Mouse (Mus musculus) hindbrain, embryonic 16.5 days (tissue): ENCODE measurements around the gene Bahcc1. TPM values are rescaled to one million over a fixed set of nuclear protein-coding genes. Genes with fewer than 3 reads are reported as not detected.
A peak's percentile ranks its signal among the peaks of the same experiment; 100 is the strongest.

Experiments used
- ATAC-seq: fragments of 200-750 bp; cut with Nextera tagmentation; 2 replicates; pipeline ENCODE4 v1.8.0; 2017; ENCODE audit warnings: moderate TSS enrichment, moderate library complexity
- H3K27ac ChIP-seq: fragments of 300-500 bp; sonication (generic); 2 replicates; pipeline ENCODE4 v1.5.1; 2014; ENCODE audit warnings: low read depth, mild to moderate bottlenecking, control low read depth, low read length, moderate library complexity
- H3K27me3 ChIP-seq: fragments of 300-500 bp; sonication (generic); replicated peaks from 2 replicates; pipeline ENCODE4 v1.6.1; 2014; ENCODE audit warnings: low read length; ENCODE audit not compliant: control insufficient read depth, insufficient read depth
- H3K36me3 ChIP-seq: fragments of 300-500 bp; sonication (generic); 2 replicates; pipeline ENCODE4 v1.6.1; 2014; ENCODE audit warnings: mild to moderate bottlenecking, low read length, moderate library complexity, mixed read lengths; ENCODE audit not compliant: control insufficient read depth, insufficient read depth
- H3K4me1 ChIP-seq: fragments of 300-500 bp; sonication (generic); 2 replicates; pipeline ENCODE4 v1.6.1; 2014; ENCODE audit warnings: low read depth, low read length; ENCODE audit not compliant: control insufficient read depth, insufficient read depth
- H3K4me2 ChIP-seq: fragments of 300-500 bp; sonication (generic); 2 replicates; pipeline ENCODE4 v1.6.1; 2014; ENCODE audit warnings: mild to moderate bottlenecking, low read length, control low read depth, moderate library complexity
- H3K4me3 ChIP-seq: fragments of 300-500 bp; sonication (generic); 2 replicates; pipeline ENCODE4 v1.5.1; 2014; ENCODE audit warnings: mild to moderate bottlenecking, low read length, control low read depth, moderate library complexity
- H3K9ac ChIP-seq: fragments of 300-500 bp; sonication (generic); 2 replicates; pipeline ENCODE4 v1.6.1; 2014; ENCODE audit warnings: low read depth, mild to moderate bottlenecking, control low read depth, low read length, moderate library complexity
- H3K9me3 ChIP-seq: fragments of 300-500 bp; sonication (generic); 2 replicates; pipeline ENCODE4 v1.6.1; 2014; ENCODE audit warnings: mild to moderate bottlenecking, low read length, moderate library complexity; ENCODE audit not compliant: control insufficient read depth
- WGBS: fragments of 180-500 bp; shearing (Covaris S2); extraction: QIAGEN DNeasy Blood & Tissue Kit; methylation state at CpG from one replicate; pipeline ENCODE4 v1.1.7; 2014; 5-methylcytosine and 5-hydroxymethylcytosine counted together
- polyA plus RNA-seq: library from polyadenylated mRNA; unstranded; fragments of >200 nt; fragmentation: Nextera tagmentation; extraction: Ambion mirVana; gene quantifications from 2 replicates; pipeline ENCODE4 v1.2.1, GENCODE M21; 2015

The Bahcc1 gene
- polyA plus RNA-seq, 1 experiment from 2014 or later, result 7.8 TPM

GRCm38 (mm10) chr11:120204200-120204599 lies 28.5 kb upstream of the Bahcc1 start:
- Histone ChIP-seq H3K27ac (no peak overlapping the region), H3K4me2 (no peak overlapping the region), H3K36me3 (no peaks in the 10 kb centered on the region), H3K4me1 (no peaks in the 10 kb centered on the region), H3K4me3 (no peak overlapping the region), H3K9me3 (no peaks in the 10 kb centered on the region), H3K27me3 (no peaks in the 10 kb centered on the region), H3K9ac (no peak overlapping the region)
- 88% methylated on average over 5 of the region's 5 CpGs for WGBS
- ATAC-seq, result no peak

GRCm38 (mm10) chr11:120206069-120206668 lies 26.6 kb upstream of the Bahcc1 start:
- 67% methylated on average over 9 of the region's 9 CpGs for WGBS
- no peak overlapping the region for H3K27ac ChIP-seq

GRCm38 (mm10) chr11:120206669-120207090 lies 26.1 kb upstream of the Bahcc1 start:
- no peaks in the 10 kb centered on the region for H3K36me3 ChIP-seq
- no peak overlapping the region for H3K4me3 ChIP-seq
- 0 out of 2 replicates have a peak overlapping the region, but pooled peaks have one; percentile 10 for H3K27ac ChIP-seq
- no peaks in the 10 kb centered on the region for H3K4me1 ChIP-seq
- no peaks in the 10 kb centered on the region for H3K9me3 ChIP-seq
- no peaks in the 10 kb centered on the region for H3K27me3 ChIP-seq
- 52% methylated on average over 5 of the region's 5 CpGs for WGBS
- no peak overlapping the region for H3K4me2 ChIP-seq
- ATAC-seq, result no peak
- no peak overlapping the region for H3K9ac ChIP-seq

More at GRCm38 (mm10) chr11:120206069-120206668, 26.6 kb upstream of the Bahcc1 start:
- no peaks in the 10 kb centered on the region for H3K4me1 ChIP-seq
- no peak overlapping the region for H3K4me2 ChIP-seq
- H3K9ac ChIP-seq, result no peak overlapping the region
- H3K36me3 ChIP-seq, result no peaks in the 10 kb centered on the region
- no peaks in the 10 kb centered on the region for H3K9me3 ChIP-seq
- H3K27me3 ChIP-seq, result no peaks in the 10 kb centered on the region
- no peak for ATAC-seq
- H3K4me3 ChIP-seq, result no peak overlapping the region

- no peaks in the 10 kb centered on the region for H3K4me1 ChIP-seq
- no peak overlapping the region for H3K4me3 ChIP-seq
- WGBS, result 71% methylated on average over 2 of the region's 2 CpGs
- H3K27me3 ChIP-seq, result no peaks in the 10 kb centered on the region
- H3K9me3 ChIP-seq, result 0 out of 2 replicates have a peak, but pooled peaks cover 2% of the 10 kb centered on the region
- ATAC-seq, result no peak
- H3K9ac ChIP-seq, result no peak overlapping the region
- no peaks in the 10 kb centered on the region for H3K36me3 ChIP-seq
- no peak overlapping the region for H3K4me2 ChIP-seq
- H3K27ac ChIP-seq, result no peak overlapping the region
These were observed 23.9 kb upstream of the Bahcc1 start for GRCm38 (mm10) chr11:120208848-120209247.

- Histone ChIP-seq H3K4me2 (no peak overlapping the region), H3K4me3 (no peak overlapping the region), H3K9ac (no peak overlapping the region), H3K4me1 (no peaks in the 10 kb centered on the region), H3K9me3 (0 out of 2 replicates have a peak, but pooled peaks cover 2% of the 10 kb centered on the region), H3K27me3 (no peaks in the 10 kb centered on the region), H3K27ac (no peak overlapping the region), H3K36me3 (no peaks in the 10 kb centered on the region)
- WGBS, result 70% methylated on average over 8 of the region's 8 CpGs
- ATAC-seq, result no peak
These were observed 23.3 kb upstream of the Bahcc1 start for GRCm38 (mm10) chr11:120209462-120209861.

GRCm38 (mm10) chr11:120215726-120216241 lies 17.0 kb upstream of the Bahcc1 start:
- H3K36me3 ChIP-seq, result no peaks in the 10 kb centered on the region
- peaks cover 24% of the 10 kb centered on the region for H3K4me1 ChIP-seq
- 48% methylated on average over 10 of the region's 10 CpGs for WGBS
- peak overlapping the region; percentile 55 for H3K27ac ChIP-seq
- H3K9me3 ChIP-seq, result 0 out of 2 replicates have a peak, but pooled peaks cover 2% of the 10 kb centered on the region
- H3K4me2 ChIP-seq, result no peak overlapping the region
- H3K9ac ChIP-seq, result no peak overlapping the region; the same call in 1 of the 2 replicates
- H3K27me3 ChIP-seq, result no peaks in the 10 kb centered on the region
- no peak overlapping the region for H3K4me3 ChIP-seq
- no peak for ATAC-seq

GRCm38 (mm10) chr11:120216540-120217324 lies 16.0 kb upstream of the Bahcc1 start:
- Histone ChIP-seq H3K4me3 (no peak overlapping the region), H3K4me2 (no peak overlapping the region), H3K27ac (peak overlapping the region; percentile 55), H3K9ac (peak overlapping the region; percentile 37), H3K9me3 (0 out of 2 replicates have a peak, but pooled peaks cover 2% of the 10 kb centered on the region), H3K27me3 (no peaks in the 10 kb centered on the region), H3K36me3 (no peaks in the 10 kb centered on the region), H3K4me1 (peaks cover 27% of the 10 kb centered on the region)
- peak; percentile 86 for ATAC-seq
- WGBS, result 14% methylated on average over 11 of the region's 11 CpGs

- no peak overlapping the region for H3K4me3 ChIP-seq
- H3K36me3 ChIP-seq, result no peaks in the 10 kb centered on the region
- peaks cover 27% of the 10 kb centered on the region for H3K4me1 ChIP-seq
- no peaks in the 10 kb centered on the region for H3K27me3 ChIP-seq
- no peak overlapping the region for H3K27ac ChIP-seq
- no peak overlapping the region for H3K4me2 ChIP-seq
- H3K9ac ChIP-seq, result no peak overlapping the region
- WGBS, result 88% methylated on average over 17 of the region's 17 CpGs
- 0 out of 2 replicates have a peak, but pooled peaks cover under 1% of the 10 kb centered on the region for H3K9me3 ChIP-seq
- no peak for ATAC-seq
These were observed 14.4 kb upstream of the Bahcc1 start for GRCm38 (mm10) chr11:120218176-120218856.

GRCm38 (mm10) chr11:120218946-120219345 lies 13.8 kb upstream of the Bahcc1 start:
- Histone ChIP-seq H3K27ac (no peak overlapping the region), H3K36me3 (no peaks in the 10 kb centered on the region), H3K9me3 (no peaks in the 10 kb centered on the region), H3K4me1 (peaks cover 31% of the 10 kb centered on the region), H3K4me2 (no peak overlapping the region), H3K9ac (no peak overlapping the region), H3K27me3 (no peaks in the 10 kb centered on the region), H3K4me3 (no peak overlapping the region)
- no peak for ATAC-seq
- WGBS, result 79% methylated on average over 6 of the region's 6 CpGs
